Mouse (Mus musculus) kidney, postnatal 4 days (tissue): ENCODE results near the gene Cdh15.

ENCODE experiments used
- DNase-seq, 2 experiments: peaks; one replicate each; pipeline ENCODE4 v3.0.0; 2021; ENCODE audit warnings: mixed read lengths in 2 of 2

Cdh15 gene

DNA sequence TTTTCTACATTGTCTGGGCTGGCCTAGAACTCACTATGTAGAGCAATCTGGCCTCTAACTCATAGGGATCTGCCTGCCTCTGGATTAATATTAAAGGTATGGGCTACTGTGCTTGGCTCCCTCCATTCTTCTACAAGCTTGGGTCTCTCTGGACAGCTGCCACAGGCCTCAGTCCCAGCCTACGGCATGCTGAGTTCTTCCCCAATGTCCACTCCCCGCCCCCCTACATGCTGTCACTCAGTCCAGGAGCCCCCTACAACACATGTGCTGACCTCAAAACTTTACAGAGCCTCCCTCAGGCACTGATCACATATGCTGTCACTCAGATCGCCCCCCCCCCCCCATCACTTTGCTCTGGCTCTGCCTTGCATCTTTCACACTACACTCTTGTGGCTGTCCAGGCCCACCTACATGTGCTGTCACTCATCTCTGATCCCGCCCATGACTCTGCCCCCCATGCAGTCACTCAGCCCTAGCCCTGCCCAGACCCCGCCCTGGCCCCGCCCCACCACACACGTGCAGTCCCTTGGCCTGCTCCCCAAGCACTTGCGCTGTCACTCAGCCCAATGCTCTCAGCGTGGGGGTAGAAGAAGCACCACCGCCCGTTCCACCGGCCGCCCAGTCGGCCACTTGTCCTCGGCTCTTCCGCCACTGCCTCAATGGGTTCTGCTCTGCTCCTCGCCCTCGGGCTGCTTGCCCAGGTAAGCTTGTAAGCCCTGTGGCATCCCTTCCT lies at the start of gene Cdh15:
Gene Cdh15 (plus strand): TSS at position 138 of the 733 bp plus-strand sequence.
- peak; percentile 80 to 83 for DNase-seq

DNA sequence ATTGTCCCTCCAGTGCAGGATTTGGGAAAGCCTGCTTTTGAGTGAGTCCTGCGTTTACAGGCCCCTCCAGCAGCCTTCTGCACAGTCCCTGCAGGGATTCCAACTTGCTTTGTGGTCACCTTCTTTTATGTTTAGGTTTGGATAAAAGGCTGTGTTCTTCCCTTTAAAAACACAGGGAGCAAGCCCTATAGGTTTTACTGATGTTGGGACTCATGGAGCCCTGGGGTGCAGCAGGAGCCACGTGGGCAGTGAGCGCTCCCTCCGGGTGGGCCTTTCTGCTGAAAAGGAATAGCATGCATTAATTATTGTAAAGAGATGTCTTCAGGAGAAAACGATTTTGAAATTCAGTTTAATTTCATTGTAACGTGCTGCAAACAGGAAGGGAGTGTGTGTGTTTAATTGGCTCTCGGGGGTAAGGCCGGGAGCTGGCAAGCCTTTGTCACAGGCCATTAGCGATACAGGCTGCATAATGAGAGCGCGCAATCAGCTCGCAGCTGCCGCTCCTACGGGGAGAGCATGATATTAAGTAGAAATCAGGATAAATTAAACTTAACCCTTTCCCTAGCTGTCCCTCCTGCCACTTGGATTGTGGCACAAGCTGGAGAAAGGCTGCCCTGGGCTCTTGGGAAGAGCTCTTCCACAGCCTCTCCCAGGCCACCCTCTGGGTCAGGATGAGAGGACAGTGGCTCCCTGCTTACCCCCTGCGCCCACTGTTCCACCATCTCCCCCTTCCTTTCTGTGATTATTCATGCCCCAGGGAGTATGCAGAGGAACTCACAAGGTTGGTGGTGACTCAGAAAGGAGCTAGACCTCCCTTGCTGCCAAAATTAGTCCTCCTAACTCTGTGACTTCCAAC lies 43.6 kb upstream of the Cdh15 start:
- DNase-seq: no peak

DNA sequence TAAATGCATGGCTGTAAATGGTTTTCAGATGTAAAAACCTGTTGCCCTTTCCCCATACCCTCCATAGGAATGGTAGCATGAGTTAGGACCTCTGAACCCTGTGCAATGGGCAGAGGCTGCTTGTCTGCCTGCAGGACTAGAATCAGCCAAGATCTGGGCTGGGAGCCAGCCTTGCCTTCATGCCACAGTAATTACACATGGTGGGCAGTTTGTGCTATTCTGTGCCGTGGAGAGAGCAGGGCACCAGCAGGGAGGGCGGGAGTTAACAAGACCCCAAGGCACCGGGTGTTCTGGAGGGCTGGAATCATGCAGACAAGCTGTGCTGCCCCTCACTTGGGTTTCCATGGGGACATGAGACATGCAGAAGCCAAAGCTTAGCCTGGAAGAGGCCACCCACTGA lies 42.4 kb upstream of the Cdh15 start:
- DNase-seq: peak; percentile 35 to 59

DNA sequence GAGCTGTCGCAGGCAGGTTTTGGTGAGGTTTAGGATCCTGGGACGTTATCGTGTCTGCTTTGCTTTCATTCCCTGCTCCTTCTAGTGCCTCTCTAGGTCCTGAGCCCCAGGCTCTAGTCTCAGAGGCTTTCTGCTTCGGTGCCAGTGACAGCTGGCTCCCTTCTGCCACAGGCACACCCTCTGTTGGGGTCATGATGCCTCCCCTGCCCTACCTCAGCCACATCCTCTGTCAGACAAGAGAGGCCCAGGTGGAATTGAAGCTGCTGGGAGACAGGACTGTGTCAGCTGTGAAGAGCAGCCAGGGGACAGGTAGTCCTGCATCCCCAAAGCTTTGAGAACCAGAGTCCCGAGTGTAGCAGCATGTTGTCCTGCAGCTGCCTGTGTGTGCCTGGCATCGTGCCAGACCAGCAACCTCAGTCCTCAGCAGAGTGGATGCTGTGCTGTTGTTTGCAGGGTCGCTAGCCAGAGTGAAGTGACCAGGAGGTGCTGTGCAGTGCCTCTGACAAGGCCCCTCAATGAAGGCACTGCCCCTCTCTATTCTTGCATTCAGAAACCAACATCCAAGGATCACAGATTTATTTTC lies 40.7 kb upstream of the Cdh15 start:
- DNase-seq: peak in 1 of 2 experiments; percentile 47

DNA sequence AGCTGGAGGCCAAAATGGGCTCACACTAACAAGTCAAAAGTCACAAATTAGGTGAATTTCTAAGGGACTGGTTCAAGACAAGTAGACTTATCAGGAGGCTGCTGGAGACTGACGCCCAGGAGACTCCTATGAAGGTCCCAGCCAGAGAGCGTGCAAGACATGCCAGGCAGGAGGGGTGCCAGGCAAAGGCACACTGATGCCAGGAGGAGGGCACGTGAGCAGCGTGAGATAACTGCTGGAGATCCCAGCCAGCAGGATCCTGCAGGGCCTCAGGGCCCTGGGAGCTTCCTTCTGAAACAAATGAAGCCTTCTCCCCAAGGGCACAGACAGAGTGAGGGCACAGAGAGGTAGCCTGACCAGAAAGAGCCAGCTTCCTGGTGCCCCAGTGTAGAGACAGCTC lies 39.9 kb upstream of the Cdh15 start:
- DNase-seq: no peak

DNA sequence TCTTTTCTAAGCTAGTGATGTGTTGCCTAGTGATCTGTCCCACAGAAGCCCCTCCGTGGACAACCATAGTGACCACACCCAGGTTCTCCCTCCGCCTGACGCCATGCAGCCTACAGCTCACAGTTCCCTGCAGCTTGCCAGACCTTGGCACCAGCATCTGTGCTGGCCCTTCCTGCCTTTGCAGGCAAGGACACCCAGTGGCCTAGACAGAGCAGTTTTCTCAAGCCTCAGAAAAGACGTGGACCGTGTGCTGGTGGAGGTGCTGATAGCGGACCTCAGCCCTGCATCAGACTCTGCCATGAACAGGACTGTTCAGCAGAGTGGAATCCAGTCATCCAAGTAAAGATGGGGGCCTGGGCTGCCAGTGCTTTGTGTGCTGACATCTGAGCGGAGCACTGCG lies 37.4 kb upstream of the Cdh15 start:
- no peak for DNase-seq

DNA sequence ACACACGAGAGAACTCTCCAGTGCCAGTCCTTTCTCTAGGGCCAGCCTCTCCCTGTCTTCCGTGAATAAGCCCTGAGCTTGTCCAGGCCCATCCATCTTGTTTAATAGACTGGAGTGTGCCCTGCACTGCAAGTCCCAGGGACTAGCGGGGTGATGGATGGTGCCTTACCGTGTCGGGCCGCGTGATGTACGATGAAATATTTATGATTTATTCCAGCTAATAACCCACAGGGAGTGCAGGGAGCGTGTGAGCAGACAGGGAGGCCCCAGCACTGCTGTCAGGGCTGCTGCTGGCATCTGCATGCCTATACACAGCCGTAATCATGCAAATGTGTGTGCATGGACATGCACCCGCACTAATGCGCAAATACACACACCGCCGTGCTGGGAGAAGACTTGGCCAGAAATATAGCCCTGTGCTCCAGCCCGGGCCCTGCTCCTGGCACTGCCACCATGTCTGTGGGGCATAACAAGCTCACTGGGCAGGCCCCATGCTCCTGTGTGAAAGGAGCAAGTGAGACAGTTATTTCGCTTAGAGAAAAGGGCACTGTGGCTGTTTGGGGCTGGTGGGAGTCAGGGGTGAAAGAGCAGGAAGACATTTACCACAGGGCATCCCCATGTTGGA lies 35.8 kb upstream of the Cdh15 start:
- DNase-seq: no peak

DNA sequence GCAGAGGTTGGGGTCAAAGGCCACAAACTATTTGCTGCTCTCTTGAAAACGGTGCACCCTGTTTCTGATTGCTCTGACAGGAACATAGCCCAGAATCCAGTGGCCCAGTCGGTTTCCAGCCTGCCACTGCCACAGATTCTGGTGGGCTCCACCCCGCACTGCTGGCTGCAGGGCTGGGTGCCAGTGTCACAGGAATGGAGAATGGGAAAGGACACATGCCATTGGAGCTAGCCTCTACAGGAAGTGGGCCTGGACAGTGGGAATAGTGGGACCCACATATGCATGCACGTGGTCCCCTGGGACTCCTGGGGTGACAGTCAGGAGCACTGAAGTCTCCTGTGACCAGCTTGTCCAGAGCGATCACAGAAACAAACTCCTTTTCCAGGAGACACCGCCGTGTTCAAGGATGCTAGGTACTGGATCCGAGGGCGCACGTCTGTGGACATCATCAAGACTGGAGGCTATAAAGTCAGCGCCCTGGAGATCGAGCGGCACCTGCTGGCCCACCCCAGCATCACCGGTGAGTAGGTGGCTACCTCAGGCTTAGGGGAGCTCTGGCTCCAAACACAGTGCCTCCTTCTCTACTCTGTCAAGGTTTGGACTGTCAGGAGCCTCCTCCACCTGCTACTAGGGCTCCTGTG lies 35.0 kb upstream of the Cdh15 start:
- DNase-seq: no peak

DNA sequence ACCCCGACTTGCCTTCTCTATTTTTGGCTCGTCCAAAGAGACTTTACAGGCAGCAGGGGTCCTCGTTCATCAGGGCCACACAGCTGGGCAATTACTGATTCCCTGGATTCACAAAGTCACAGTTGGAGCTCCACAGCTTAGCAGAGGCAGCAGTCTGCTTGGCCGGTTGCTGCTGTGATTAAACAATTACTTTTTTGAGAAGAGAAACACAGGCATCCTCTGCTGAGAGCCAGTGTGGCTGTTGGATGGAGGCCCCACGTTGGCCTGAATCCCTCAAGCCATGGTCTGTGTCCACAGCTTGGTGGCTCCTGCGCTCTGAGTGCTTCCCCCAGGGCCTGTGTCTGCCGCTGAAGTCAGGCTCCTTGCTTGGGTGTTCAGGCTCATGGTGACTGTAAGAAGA lies 33.2 kb upstream of the Cdh15 start:
- DNase-seq: no peak

DNA sequence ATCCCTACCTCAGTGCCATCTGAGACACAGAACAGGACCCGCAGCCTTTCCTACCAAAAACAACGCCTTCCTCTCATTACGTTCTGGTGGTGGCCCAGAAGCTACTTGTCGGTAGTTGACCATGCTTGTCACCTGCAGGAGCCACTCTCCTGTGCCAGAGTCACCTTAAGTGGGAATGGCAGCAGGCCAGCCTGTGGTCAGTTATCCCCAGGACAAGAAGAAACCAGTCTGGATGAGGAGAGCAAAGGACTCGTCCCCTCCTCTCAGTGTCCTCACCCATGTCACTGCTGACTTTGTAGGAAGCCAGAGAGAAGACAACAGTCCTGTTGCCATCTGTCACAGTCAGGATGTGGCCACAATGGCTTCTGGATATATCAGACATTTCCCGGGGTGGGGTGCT lies 30.8 kb upstream of the Cdh15 start:
- no peak for DNase-seq

DNA sequence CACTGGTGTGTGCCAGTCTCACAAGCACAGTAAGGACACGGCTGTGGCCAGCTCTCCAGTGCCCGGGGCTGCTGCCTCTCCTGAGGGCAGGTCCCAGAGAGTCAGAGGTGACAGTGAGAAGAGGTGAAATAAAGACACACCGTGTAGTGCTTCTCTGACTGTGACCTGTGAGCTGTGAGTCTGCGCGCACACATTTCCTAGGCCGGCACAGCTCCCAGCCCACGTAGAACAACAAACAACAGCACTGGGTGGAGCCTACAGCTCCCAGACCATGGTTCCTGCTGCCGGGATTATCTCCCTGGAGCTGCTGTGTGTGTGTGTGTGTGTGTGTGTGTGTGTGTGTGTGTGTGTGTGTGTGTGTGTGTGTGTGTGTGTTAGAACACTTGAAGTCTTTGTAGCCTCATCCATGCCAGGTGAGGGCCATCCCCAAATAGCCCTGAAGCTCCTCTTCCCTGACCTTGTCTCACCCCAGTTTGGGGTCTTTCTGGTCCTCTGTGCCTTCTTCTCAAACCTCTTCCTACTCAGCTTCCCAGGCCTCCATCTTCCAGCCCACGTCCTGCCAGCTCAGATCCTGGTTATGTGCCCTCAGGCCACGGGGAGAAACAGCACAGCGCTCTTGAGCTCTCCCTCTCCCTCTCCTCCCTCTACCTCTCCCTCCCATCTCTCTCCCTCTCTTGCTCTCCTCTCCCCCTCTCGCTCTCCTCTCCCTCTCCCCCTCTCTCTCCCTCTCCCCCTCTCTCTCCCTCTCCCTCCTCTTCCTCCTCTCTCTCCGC lies 29.9 kb upstream of the Cdh15 start:
- no peak for DNase-seq

DNA sequence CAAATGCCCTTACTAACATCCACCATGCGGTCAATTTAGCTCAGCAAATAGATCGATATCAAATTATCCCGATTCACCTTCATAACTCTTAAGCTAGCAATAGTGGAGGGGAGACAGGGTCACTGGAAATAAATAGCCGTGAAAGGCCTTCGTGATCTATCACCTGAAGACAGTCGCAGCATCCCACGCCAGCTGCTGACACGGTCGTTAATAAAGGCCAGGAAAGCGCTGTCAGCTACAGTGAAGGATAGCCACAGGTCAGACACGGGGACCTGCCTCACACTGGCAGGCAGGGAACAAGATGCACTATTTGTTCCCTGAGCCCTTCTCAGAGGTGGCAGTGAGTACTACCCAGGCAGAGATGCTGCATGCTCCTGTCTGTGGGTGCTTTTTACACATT lies 28.0 kb upstream of the Cdh15 start:
- no peak for DNase-seq

DNA sequence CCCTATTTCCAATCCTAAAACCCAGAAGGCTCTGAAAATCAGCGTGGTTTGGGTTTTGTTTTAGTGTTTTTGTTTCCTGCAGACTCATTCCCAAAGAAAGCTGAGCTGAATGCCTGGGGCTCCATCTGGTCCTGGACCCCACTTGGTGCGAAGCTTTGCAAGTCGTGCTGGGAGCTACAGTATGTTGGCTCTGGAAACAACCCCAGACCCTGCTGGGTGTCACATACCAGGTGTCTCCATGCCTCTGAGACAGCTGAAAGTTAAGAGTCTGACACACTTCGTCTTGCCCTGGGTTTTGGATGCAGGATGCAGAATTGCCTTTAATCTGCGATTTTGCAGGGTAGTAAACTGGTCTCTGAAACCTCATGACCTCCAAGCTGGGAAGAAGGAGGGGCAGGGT lies 23.2 kb upstream of the Cdh15 start:
- DNase-seq: no peak

DNA sequence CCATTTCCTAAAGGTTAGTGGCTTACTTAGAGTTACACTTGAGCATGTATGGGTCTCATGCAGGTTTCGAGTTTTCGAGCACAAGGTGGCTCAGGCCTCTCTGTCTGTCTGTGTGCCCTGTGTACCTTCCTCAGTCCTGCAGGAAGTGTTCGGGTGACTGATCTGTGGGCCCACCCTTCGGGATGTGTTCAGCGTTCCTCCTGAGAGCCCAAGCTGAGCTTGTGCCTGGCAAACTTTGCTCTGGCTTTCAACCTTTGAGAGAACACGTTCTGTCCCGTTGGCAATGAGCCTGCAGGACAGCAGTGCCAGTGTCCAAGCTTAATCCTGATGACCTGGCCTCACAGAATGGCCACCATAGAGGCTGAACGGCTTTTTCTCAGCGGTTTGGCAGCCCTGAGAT lies 22.8 kb upstream of the Cdh15 start:
- peak in 1 of 2 experiments; percentile 37 for DNase-seq

DNA sequence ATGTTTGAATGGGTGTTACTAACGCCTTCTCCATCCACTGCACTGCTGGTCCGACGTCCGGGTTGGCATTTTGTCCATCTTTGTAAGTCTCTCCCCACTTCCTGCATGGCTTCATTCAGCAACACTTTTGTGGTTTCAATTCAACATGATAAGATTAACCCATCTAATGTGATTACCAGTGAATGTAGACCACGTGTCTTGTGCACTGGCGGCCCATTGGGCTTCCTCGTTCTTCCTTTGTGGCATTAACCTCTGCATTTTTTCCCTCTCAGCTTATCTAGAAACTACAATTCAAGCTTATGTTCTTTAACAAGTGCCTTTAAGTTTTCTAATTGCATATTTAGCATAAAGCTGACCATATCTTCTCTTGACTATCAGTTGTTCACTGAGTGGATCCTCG lies 22.4 kb upstream of the Cdh15 start:
- no peak for DNase-seq

DNA sequence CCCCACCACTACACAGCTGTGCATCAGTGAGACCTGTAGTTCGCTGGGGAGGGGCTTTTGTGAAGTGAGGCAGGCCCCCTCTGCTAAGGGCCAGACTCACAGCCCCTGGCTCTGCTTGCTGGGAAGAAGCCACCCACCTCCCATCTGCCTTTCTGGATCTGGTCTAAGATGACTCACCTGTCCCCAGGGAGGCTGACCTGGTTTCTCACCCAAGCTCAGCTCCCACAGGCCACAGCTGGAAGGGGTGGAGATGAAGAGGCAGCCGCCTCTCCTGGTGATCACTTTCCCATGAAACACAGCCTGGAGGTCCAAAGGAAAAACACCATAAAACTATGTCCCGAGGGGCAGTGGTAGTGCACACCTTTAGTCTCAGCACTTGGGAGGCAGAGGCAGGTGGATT lies 18.4 kb upstream of the Cdh15 start:
- no peak for DNase-seq

DNA sequence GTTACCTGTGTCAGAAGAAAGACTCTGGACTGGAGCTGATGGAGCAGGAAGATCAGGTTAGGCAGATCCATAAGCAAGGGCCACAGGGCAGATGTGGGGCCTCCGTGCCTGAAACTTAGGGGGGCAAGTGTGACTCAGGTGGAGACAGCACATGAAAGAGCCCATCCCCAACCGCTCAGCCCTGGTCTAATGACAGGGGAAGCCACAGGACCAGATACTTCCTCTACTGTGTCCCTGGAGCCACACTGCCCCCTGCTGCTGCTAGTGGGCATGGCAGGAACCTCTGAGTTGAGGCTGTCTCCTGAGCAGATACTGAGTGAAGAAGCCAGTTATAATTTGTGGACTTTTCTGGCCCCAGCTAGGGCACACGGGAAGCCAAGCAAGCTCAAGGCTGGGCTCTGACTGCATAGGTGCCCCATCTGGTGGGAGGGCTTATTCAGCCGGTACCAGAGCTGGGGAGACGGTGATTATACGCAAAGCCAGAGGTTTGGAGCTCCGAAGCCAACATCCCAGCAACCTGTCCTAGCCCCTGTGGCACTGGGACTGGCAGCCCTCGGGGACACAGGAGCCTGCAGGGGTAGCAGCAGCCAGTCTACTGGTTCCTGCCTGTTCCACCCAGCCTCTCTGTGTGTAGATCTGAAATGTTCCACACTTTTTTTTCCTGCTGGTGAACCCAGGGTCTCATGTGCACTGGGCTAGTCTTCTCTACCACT lies 17.3 kb upstream of the Cdh15 start:
- DNase-seq: peak; percentile 95 to 97

DNA sequence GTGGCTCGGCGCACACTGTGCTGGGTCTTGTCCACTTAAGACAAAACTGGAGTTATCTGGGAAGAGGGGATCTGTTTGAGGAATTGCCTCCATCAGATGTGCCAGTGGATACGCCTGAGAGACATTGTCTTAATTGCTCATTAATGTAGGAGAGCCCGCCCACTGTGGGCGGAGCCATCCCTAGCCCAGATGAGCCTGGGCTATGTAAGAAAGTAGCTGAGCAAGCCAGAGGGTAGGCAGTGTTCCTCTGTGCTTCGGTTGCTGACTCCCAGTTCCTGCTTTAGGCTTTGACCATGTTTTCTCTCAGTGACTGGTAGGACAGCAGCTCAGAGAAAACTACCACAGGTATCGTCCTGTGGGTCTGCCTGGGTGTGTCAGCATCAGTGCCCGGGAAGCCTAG lies 13.3 kb upstream of the Cdh15 start:
- no peak for DNase-seq

DNA sequence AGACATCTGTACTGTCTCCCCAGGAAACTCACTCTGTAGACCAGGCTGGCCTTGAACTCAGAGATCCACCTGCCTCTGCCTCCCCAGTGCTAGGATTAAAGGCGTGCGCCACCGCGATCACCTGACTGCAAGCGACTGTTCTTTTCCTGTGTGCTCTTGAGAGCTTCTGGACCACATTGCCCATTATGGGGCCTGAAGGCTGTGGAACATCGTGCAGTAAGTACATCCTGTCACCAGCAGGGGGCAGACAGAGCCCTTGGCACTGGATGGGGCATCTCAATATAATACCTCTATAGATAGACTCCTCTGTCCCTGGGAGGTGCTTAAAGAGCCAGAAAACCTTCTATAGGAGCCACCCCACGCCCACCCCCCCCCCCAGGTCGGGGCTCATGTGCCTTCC lies 12.8 kb upstream of the Cdh15 start:
- DNase-seq: peak; percentile 84 to 85

DNA sequence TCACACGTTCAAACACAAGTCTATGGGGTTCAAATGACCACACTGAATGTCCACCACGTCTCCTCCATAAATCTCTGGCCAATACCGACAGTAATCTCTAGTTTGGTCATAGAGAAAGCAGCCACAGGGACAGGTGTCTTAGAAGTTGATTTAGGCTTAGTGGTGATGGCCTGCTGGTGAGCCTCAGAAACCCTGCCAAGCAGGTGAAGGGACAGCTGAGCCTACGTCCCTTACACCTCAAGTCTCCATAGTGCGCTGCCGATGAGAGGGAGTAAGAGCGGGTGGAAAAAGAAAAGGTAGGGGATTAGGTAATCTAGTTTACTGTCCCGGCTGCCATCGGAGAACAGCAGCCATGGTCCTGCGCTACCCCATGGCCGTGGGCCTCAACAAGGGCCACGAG lies 11.6 kb upstream of the Cdh15 start:
- no peak for DNase-seq

DNA sequence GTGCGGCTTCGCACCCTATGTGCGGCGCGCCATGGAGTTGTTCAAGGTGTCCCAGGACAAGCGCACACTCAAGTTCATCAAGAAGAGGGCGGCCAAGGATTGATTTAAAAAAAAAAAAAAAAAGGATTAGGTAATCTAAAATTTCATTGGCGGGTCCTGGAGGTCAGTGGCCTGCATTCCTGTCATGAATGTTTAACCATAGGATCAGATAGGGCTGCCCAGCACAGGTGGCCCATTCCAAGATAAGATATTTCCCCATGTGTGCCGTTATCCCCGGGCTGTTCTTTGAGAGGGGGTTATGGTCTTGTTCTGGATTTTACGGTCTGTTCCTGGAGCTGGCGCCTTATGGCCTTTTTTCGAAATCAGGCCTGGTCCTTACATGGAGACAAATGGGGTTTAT lies 11.1 kb upstream of the Cdh15 start:
- DNase-seq: no peak

DNA sequence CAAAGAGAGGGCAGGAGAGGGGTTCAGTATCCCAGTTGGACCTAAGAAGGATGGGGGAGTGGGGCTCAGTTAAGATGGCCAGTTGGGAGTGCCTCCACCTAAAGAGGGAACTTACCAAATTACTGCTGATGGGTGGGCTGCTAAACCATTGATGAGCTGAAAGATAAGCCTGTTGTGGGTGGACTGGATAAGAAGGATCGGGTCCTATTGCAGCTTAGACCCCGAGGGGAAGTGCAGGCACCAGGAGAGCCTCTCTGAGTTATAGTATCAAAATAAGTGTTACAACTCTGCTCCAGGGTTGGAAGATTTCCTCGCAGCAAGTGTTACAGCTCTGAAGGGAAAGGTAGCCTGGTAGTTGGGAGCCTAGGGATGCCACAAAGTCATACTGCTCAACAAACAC lies 3.6 kb upstream of the Cdh15 start:
- DNase-seq: no peak
